Mouse (Mus musculus): ENCODE measurements around the gene Smyd4. TPM values are rescaled to one million over a fixed set of nuclear protein-coding genes. Genes with fewer than 3 reads are reported as not detected.

Smyd4 gene
- total and polyA plus RNA-seq, 2 experiments from 2014 or later = 21.5 to 28.8 TPM

- H3K9ac ChIP-seq = no peak overlapping the region
- 56% methylated on average over 5 of the region's 5 CpGs for WGBS
- no peak overlapping the region for H3K4me2 ChIP-seq (ENCODE audit: low read depth)
- ATAC-seq (peak; percentile 85), DNase-seq (peak; percentile 76)
- peak; percentile 82 for TF ChIP-seq CTCF (IDR thresholded peaks at IDR 0.05; ENCODE audit: low read depth)
- H3K27ac ChIP-seq (ENCODE audit: low read depth, low read length) = no peak overlapping the region
- no peaks in the 10 kb centered on the region for H3K36me3 ChIP-seq (ENCODE audit: insufficient read depth)
- 0 out of 2 replicates have a peak, but pooled peaks cover 2% of the 10 kb centered on the region for H3K4me1 ChIP-seq (ENCODE audit: insufficient read depth)
- no peak overlapping the region for H3K4me3 ChIP-seq (ENCODE audit: low read depth, low read length)
- H3K9me3 ChIP-seq (ENCODE audit: low read length) = no peaks in the 10 kb centered on the region
- H3K27me3 ChIP-seq (ENCODE audit: insufficient read depth, low read length) = no peaks in the 10 kb centered on the region
Measured at GRCm38 (mm10) chr11:75402271-75402690, 54.0 kb downstream of the Smyd4 start.

- H3K36me3 ChIP-seq (ENCODE audit: insufficient read depth) = no peaks in the 10 kb centered on the region
- no peaks in the 10 kb centered on the region for H3K9me3 ChIP-seq (ENCODE audit: low read length)
- TF ChIP-seq CTCF (IDR thresholded peaks at IDR 0.05; ENCODE audit: low read depth) = no peak
- ATAC-seq (no peak), DNase-seq (no peak)
- H3K27me3 ChIP-seq (ENCODE audit: insufficient read depth, low read length) = no peaks in the 10 kb centered on the region
- no peak overlapping the region for H3K9ac ChIP-seq
- WGBS = 68% methylated on average over 6 of the region's 6 CpGs
- H3K4me2 ChIP-seq (ENCODE audit: low read depth) = no peak overlapping the region
- 0 out of 2 replicates have a peak, but pooled peaks cover 2% of the 10 kb centered on the region for H3K4me1 ChIP-seq (ENCODE audit: insufficient read depth)
- no peak overlapping the region for H3K4me3 ChIP-seq (ENCODE audit: low read depth, low read length)
- no peak overlapping the region for H3K27ac ChIP-seq (ENCODE audit: low read depth, low read length)
Measured at GRCm38 (mm10) chr11:75403301-75404052, 55.2 kb downstream of the Smyd4 start.

- H3K27me3 ChIP-seq (ENCODE audit: insufficient read depth, low read length) = no peaks in the 10 kb centered on the region
- no peaks in the 10 kb centered on the region for H3K4me1 ChIP-seq (ENCODE audit: insufficient read depth)
- no peaks in the 10 kb centered on the region for H3K36me3 ChIP-seq (ENCODE audit: insufficient read depth)
- DNase-seq (no peak), ATAC-seq (no peak)
- no peak overlapping the region for H3K27ac ChIP-seq (ENCODE audit: low read depth, low read length)
- no peak overlapping the region for H3K9ac ChIP-seq
- no peak overlapping the region for H3K4me3 ChIP-seq (ENCODE audit: low read depth, low read length)
- TF ChIP-seq CTCF (IDR thresholded peaks at IDR 0.05; ENCODE audit: low read depth) = no peak
- no peaks in the 10 kb centered on the region for H3K9me3 ChIP-seq (ENCODE audit: low read length)
- 94% methylated on average over 6 of the region's 6 CpGs for WGBS
- H3K4me2 ChIP-seq (ENCODE audit: low read depth) = no peak overlapping the region
Measured at GRCm38 (mm10) chr11:75404801-75405200, 56.6 kb downstream of the Smyd4 start.

GRCm38 (mm10) chr11:75406104-75406503 lies 57.9 kb downstream of the Smyd4 start:
- no peak for TF ChIP-seq CTCF (IDR thresholded peaks at IDR 0.05; ENCODE audit: low read depth)
- 78% methylated on average over 4 of the region's 4 CpGs for WGBS

GRCm38 (mm10) chr11:75406865-75407264 lies 58.6 kb downstream of the Smyd4 start:
- WGBS = 47% methylated on average over 3 of the region's 3 CpGs
- DNase-seq (no peak), ATAC-seq (no peak)
- no peaks in the 10 kb centered on the region for H3K36me3 ChIP-seq (ENCODE audit: insufficient read depth)
- no peaks in the 10 kb centered on the region for H3K9me3 ChIP-seq (ENCODE audit: low read length)
- H3K4me2 ChIP-seq (ENCODE audit: low read depth) = no peak overlapping the region
- peak; percentile 61 for TF ChIP-seq CTCF (IDR thresholded peaks at IDR 0.05; ENCODE audit: low read depth)
- no peak overlapping the region for H3K4me3 ChIP-seq (ENCODE audit: low read depth, low read length)
- H3K9ac ChIP-seq = no peak overlapping the region
- H3K4me1 ChIP-seq (ENCODE audit: insufficient read depth) = no peaks in the 10 kb centered on the region
- H3K27me3 ChIP-seq (ENCODE audit: insufficient read depth, low read length) = no peaks in the 10 kb centered on the region
- no peak overlapping the region for H3K27ac ChIP-seq (ENCODE audit: low read depth, low read length)

More at GRCm38 (mm10) chr11:75406104-75406503, 57.9 kb downstream of the Smyd4 start:
- Histone ChIP-seq H3K9me3 (ENCODE audit: low read length) (no peaks in the 10 kb centered on the region), H3K4me3 (ENCODE audit: low read depth, low read length) (no peak overlapping the region), H3K27ac (ENCODE audit: low read depth, low read length) (no peak overlapping the region), H3K36me3 (ENCODE audit: insufficient read depth) (no peaks in the 10 kb centered on the region), H3K4me2 (ENCODE audit: low read depth) (no peak overlapping the region), H3K27me3 (ENCODE audit: insufficient read depth, low read length) (no peaks in the 10 kb centered on the region), H3K9ac (no peak overlapping the region), H3K4me1 (ENCODE audit: insufficient read depth) (no peaks in the 10 kb centered on the region)
- no peak for ATAC-seq
- no peak for DNase-seq

- Histone ChIP-seq H3K27ac (ENCODE audit: low read depth, low read length) (no peak overlapping the region), H3K4me3 (ENCODE audit: low read depth, low read length) (no peak overlapping the region), H3K27me3 (ENCODE audit: insufficient read depth, low read length) (no peaks in the 10 kb centered on the region), H3K4me2 (ENCODE audit: low read depth) (no peak overlapping the region), H3K9ac (no peak overlapping the region), H3K4me1 (ENCODE audit: insufficient read depth) (no peaks in the 10 kb centered on the region), H3K9me3 (ENCODE audit: low read length) (no peaks in the 10 kb centered on the region), H3K36me3 (ENCODE audit: insufficient read depth) (no peaks in the 10 kb centered on the region)
- WGBS = 74% methylated on average over 17 of the region's 17 CpGs
- no peak for TF ChIP-seq CTCF (IDR thresholded peaks at IDR 0.05; ENCODE audit: low read depth)
- no peak for DNase-seq
- ATAC-seq = no peak
Measured at GRCm38 (mm10) chr11:75409679-75410575, 61.7 kb downstream of the Smyd4 start.

GRCm38 (mm10) chr11:75410591-75410990 lies 62.4 kb downstream of the Smyd4 start:
- no peak for TF ChIP-seq CTCF (IDR thresholded peaks at IDR 0.05; ENCODE audit: low read depth)
- no peak for DNase-seq

More at GRCm38 (mm10) chr11:75410591-75410990, 62.4 kb downstream of the Smyd4 start:
- WGBS = 92% methylated on average over 7 of the region's 7 CpGs
- Histone ChIP-seq H3K9ac (no peak overlapping the region), H3K27ac (ENCODE audit: low read depth, low read length) (no peak overlapping the region), H3K4me1 (ENCODE audit: insufficient read depth) (no peaks in the 10 kb centered on the region), H3K27me3 (ENCODE audit: insufficient read depth, low read length) (no peaks in the 10 kb centered on the region), H3K9me3 (ENCODE audit: low read length) (no peaks in the 10 kb centered on the region), H3K4me2 (ENCODE audit: low read depth) (no peak overlapping the region), H3K36me3 (ENCODE audit: insufficient read depth) (no peaks in the 10 kb centered on the region), H3K4me3 (ENCODE audit: low read depth, low read length) (no peak overlapping the region)
- no peak for ATAC-seq

All from forebrain, postnatal 0 days (tissue).